Mouse (Mus musculus) lung, embryonic 14.5 days (tissue): Measurements from ENCODE around the gene Slc45a3. TPM values are rescaled to one million over a fixed set of nuclear protein-coding genes. Genes with fewer than 3 reads are reported as not detected.

Experiments used
- ATAC-seq: fragments of 200-750 bp; cut with Nextera tagmentation; 2 replicates; pipeline ENCODE4 v1.8.0; 2017; ENCODE audit warnings: mild to moderate bottlenecking, moderate TSS enrichment, moderate library complexity; ENCODE audit not compliant: insufficient read depth
- DNase-seq: peaks from one replicate; pipeline ENCODE4 v3.0.0-alpha.2; 2015
- H3K27ac ChIP-seq: fragments of 300-500 bp; sonication (generic); 2 replicates; pipeline ENCODE4 v1.5.1; 2014; ENCODE audit warnings: low read depth, mild to moderate bottlenecking, moderate library complexity
- H3K27me3 ChIP-seq: fragments of 300-500 bp; sonication (generic); 2 replicates; pipeline ENCODE4 v1.6.1; 2014; ENCODE audit warnings: low read length, control low read depth; ENCODE audit not compliant: insufficient read depth
- H3K36me3 ChIP-seq: fragments of 300-500 bp; sonication (generic); 2 replicates; pipeline ENCODE4 v1.6.1; 2014; ENCODE audit warnings: control low read depth; ENCODE audit not compliant: insufficient read depth
- H3K4me1 ChIP-seq: fragments of 300-500 bp; sonication (generic); 2 replicates; pipeline ENCODE4 v1.6.1; 2014; ENCODE audit warnings: antibody characterized with exemption, control low read depth; ENCODE audit not compliant: insufficient read depth
- H3K4me2 ChIP-seq: fragments of 300-500 bp; sonication (generic); 2 replicates; pipeline ENCODE4 v1.6.1; 2014; ENCODE audit warnings: mild to moderate bottlenecking
- H3K4me3 ChIP-seq: fragments of 300-500 bp; sonication (generic); 2 replicates; pipeline ENCODE4 v1.5.1; 2014; ENCODE audit warnings: low read depth, low read length
- H3K9ac ChIP-seq: fragments of 300-500 bp; sonication (generic); 2 replicates; pipeline ENCODE4 v1.6.1; 2014
- H3K9me3 ChIP-seq: fragments of 300-500 bp; sonication (generic); 2 replicates; pipeline ENCODE4 v1.6.1; 2016; ENCODE audit warnings: low read depth, low read length, control low read depth
- CTCF ChIP-seq: IDR thresholded peaks from 2 replicates; pipeline ENCODE4 v1.5.1; 2016; ENCODE audit warnings: antibody characterized with exemption, low read depth
- WGBS: fragments of 180-500 bp; shearing (Covaris S2); extraction: QIAGEN DNeasy Blood & Tissue Kit; methylation state at CpG from one replicate; pipeline ENCODE4 v1.1.7; 2014; 5-methylcytosine and 5-hydroxymethylcytosine counted together
- polyA plus RNA-seq: library from polyadenylated mRNA; unstranded; fragments of >200 nt; fragmentation: Nextera tagmentation; extraction: Ambion mirVana; gene quantifications from 2 replicates; pipeline ENCODE4 v1.2.1, GENCODE M21; 2014

Gene Slc45a3
- polyA plus RNA-seq, 1 experiment from 2014 or later = 2.2 TPM

DNA sequence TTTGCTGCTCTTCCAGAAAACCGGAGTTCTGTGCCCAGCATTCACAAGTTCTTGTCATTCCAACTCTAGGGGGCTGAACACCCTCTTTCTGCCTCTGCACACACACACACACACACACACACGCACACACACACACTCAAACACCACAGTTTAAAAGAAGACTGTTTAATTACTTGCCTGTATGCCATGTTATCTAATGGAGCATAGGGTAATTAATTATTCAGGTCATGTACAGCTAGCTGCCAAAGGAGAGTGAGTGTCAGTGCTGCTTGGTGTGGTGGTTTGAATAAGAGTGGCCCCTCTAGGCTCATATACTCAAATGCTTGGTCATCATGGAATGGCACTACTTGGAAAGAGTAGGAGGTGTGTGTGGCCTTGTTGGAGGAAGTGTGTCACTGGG lies 21.0 kb downstream of the Slc45a3 start:
- DNase-seq (no peak), ATAC-seq (no peak)
- H3K9ac ChIP-seq = no peak overlapping the region
- H3K27me3 ChIP-seq = no peaks in the 10 kb centered on the region
- no peak overlapping the region for H3K4me2 ChIP-seq
- no peaks in the 10 kb centered on the region for H3K36me3 ChIP-seq
- no peaks in the 10 kb centered on the region for H3K9me3 ChIP-seq
- H3K27ac ChIP-seq = no peak overlapping the region
- TF ChIP-seq CTCF = no peak
- H3K4me3 ChIP-seq = no peak overlapping the region
- no peaks in the 10 kb centered on the region for H3K4me1 ChIP-seq
- WGBS = 66% methylated on average over 2 of the region's 2 CpGs

DNA sequence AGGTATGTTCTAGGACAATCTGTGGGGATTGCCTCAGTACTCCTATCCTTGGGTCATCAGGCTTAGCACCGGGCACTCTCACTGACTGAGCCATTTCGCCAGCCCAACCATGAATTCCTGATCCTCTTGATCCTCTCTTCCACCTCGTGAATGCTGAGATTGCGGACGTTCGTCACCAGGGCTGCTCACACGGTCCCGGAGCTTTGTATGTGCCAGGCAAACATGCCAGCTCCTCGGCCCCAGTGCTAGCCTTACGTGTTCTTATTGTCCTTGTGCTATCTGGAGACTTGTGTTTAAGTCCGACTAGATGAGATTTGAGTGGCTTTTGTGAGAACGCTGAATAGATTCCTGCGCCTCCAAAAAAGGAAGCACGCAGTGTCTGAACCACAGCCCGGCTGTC lies 24.7 kb downstream of the Slc45a3 start:
- no peak overlapping the region for H3K9ac ChIP-seq
- DNase-seq = no peak

DNA sequence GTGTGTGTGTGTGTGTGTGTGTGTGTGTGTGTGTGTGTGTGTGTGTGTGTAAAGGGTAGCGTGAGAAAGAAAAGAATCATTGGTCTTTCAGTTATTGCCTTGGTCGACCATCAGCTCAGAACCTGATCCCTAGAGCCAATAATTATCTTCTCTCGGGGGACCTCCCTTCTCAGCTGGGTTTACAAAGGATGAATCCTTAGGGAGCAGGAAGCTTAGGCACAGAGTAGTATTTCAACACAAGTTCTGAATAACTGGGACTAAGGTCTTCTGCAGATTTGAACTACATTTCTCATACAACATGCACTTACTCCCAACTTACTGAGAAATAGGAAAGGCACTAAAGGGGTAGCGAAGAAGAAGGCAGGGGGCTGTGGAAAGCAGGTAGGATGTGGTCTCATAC lies 26.7 kb downstream of the Slc45a3 start:
- no peaks in the 10 kb centered on the region for H3K36me3 ChIP-seq
- no peak for TF ChIP-seq CTCF
- DNase-seq (no peak), ATAC-seq (no peak)
- H3K9ac ChIP-seq = no peak overlapping the region
- WGBS = 72% methylated on average over 4 of the region's 4 CpGs
- no peak overlapping the region for H3K4me2 ChIP-seq
- H3K27me3 ChIP-seq = no peaks in the 10 kb centered on the region
- no peaks in the 10 kb centered on the region for H3K4me1 ChIP-seq
- no peak overlapping the region for H3K27ac ChIP-seq
- H3K4me3 ChIP-seq = no peak overlapping the region
- no peaks in the 10 kb centered on the region for H3K9me3 ChIP-seq

More for the DNA sequence above, 24.7 kb downstream of the Slc45a3 start:
- no peaks in the 10 kb centered on the region for H3K9me3 ChIP-seq
- H3K36me3 ChIP-seq = no peaks in the 10 kb centered on the region
- H3K4me2 ChIP-seq = no peak overlapping the region
- no peak for ATAC-seq
- no peak overlapping the region for H3K4me3 ChIP-seq
- no peaks in the 10 kb centered on the region for H3K27me3 ChIP-seq
- WGBS = 60% methylated on average over 15 of the region's 15 CpGs
- H3K4me1 ChIP-seq = no peaks in the 10 kb centered on the region
- TF ChIP-seq CTCF = no peak
- no peak overlapping the region for H3K27ac ChIP-seq

DNA sequence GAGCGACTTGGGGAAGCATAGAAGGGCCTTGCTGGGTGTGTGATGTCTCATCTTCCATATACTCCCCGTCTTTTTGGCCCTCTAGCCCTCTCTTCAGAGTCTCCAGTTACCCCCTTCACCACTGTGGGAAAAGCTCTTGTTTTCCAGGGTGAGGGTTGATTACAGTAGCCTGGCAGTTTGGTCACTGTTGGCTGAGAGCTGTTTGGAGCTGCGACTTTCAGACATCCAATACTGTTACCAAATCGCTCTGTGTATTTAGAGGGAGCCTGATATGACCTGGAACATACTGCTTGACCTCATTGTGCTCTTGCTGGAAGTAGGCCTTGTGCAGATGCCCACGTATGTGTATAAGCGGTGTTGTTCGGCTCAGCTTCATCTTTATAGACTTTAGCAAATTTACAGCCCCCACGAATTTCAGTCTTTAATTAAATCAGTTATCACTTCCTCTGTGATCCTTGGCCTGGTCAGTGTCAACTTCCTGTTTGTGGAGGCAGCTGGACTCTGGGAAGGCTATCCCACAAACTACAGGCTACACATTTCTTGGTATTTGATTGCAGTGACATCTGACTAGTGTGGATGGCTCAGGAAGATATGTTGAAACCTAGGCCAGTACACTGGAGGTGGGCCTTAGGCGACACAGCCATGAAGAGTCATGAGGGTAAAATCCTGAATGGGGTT lies 27.5 kb downstream of the Slc45a3 start:
- no peak for DNase-seq
- no peaks in the 10 kb centered on the region for H3K9me3 ChIP-seq
- H3K4me2 ChIP-seq = no peak overlapping the region
- no peak overlapping the region for H3K27ac ChIP-seq
- H3K9ac ChIP-seq = no peak overlapping the region
- TF ChIP-seq CTCF = no peak
- no peak overlapping the region for H3K4me3 ChIP-seq
- 75% methylated on average over 9 of the region's 9 CpGs for WGBS
- no peak for ATAC-seq
- no peaks in the 10 kb centered on the region for H3K36me3 ChIP-seq
- H3K27me3 ChIP-seq = no peaks in the 10 kb centered on the region
- H3K4me1 ChIP-seq = no peaks in the 10 kb centered on the region

DNA sequence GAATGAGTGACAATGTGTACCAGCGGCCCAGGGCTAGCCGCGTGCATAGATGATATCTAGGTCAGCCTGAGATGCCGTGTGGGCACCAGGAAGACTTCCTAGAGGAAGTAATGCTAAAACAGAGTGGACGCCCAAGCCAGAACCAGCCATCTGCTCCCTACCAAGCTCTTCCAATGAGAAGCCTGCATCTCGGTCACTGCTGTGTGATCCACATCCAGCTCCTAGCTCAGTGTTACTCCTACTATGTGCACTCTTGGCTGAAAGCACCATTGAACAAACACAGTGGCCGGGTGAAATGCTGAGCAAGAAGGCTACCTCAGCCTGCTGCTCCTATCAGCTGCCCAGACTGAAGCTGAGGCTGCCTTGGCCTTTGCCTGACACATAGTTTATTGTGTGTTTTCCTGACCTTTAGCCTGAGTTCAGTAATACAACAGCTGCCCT lies 29.8 kb downstream of the Slc45a3 start:
- ATAC-seq = no peak
- Histone ChIP-seq H3K4me3 (no peak overlapping the region), H3K4me2 (no peak overlapping the region), H3K9me3 (no peaks in the 10 kb centered on the region), H3K27me3 (no peaks in the 10 kb centered on the region), H3K27ac (no peak overlapping the region), H3K9ac (no peak overlapping the region), H3K4me1 (no peaks in the 10 kb centered on the region), H3K36me3 (no peaks in the 10 kb centered on the region)
- no peak for DNase-seq
- no peak for TF ChIP-seq CTCF
- WGBS = 77% methylated on average over 7 of the region's 7 CpGs

DNA sequence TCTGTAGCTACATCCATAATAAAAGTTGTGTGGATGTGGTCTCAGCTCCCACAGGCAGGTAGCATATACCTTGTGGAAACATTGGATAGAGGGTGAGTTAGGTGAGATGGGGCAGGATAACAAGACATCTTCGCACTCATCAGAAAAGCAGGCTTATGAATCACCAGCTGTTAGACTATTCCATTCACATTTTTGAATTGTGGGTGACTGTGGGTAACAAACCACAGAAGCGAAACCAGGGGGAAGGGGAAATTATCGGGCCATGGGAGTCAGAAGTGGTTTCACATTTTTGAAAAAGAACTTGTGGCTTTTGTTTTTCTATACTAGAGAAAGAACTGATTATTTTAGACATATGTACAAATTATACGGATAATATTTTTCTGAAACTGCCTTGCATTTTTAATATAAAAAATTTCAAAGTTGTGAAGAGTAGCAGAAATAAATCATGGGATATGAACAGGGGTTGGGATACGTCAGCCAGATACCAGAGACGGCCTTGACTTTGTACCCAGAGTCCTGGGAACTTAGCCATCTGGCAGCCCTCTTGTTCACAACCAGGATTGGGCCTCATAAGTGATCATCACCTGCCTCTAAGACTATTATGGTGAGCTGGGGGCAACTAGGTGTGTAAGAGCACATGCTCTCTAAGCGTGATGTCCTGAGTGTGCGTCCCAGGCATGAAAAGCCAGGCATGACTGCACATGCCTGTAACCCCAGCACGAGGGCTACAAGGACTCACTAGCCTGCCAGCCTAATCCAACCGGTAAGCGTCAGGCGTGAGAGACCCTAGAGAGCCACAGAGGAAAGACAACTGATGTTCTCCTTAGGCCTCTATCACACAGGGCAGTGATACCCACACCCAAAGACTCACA lies 30.6 kb downstream of the Slc45a3 start:
- Histone ChIP-seq H3K4me1 (no peaks in the 10 kb centered on the region), H3K36me3 (no peaks in the 10 kb centered on the region), H3K27me3 (no peaks in the 10 kb centered on the region), H3K9me3 (no peaks in the 10 kb centered on the region), H3K27ac (no peak overlapping the region), H3K4me3 (no peak overlapping the region), H3K9ac (no peak overlapping the region), H3K4me2 (no peak overlapping the region)
- TF ChIP-seq CTCF = no peak
- WGBS = 83% methylated on average over 12 of the region's 12 CpGs
- ATAC-seq (no peak), DNase-seq (no peak)

DNA sequence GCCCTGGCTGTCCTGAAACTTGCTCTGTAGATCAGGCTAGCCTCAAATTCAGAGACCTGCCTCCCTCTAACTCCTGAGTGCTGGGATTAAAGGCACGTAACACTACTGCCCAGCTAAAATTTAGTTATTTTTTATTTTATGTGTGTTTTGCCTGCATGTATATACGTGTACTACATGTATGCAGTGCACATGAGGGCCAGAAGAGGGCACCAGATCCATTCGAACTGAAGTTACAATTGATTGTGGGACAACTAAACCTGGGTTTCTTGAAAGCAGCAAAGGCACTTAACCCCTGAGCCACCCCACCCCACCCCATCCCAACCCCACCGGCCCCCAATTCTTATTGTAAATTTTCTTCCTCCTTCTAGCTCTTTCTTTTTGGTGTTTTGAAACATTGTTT lies 32.3 kb downstream of the Slc45a3 start:
- H3K9me3 ChIP-seq = no peaks in the 10 kb centered on the region
- H3K27me3 ChIP-seq = no peaks in the 10 kb centered on the region
- H3K4me1 ChIP-seq = no peaks in the 10 kb centered on the region
- TF ChIP-seq CTCF = peak; percentile 76
- no peak overlapping the region for H3K4me2 ChIP-seq
- H3K4me3 ChIP-seq = no peak overlapping the region
- no peak overlapping the region for H3K9ac ChIP-seq
- DNase-seq (peak; percentile 80), ATAC-seq (no peak)
- WGBS = 34% methylated on average over 4 of the region's 4 CpGs
- H3K27ac ChIP-seq = no peak overlapping the region
- no peaks in the 10 kb centered on the region for H3K36me3 ChIP-seq
